Mouse (Mus musculus): ENCODE measurements around the gene Abca17.

- TF ChIP-seq CTCF (IDR thresholded peaks at IDR 0.05; ENCODE audit: control insufficient read depth, insufficient read depth, insufficient replicate concordance, low read depth, low read length) (no peak), POLR2A (IDR thresholded peaks at IDR 0.05; ENCODE audit: control insufficient read depth, low read depth, low read length) (no peak)
These were observed 4.0 kb downstream of the Abca17 start for GRCm38 (mm10) chr17:24346831-24347230.
